Mouse (Mus musculus) liver, adult 2 months (tissue): ENCODE measurements at regions not wholly inside any gene's neighbourhood (a gene's known extent, or its start where the extent isn't known, plus 50 kb on each side); places are given as distances from the start of the nearest gene placed in this dataset.

Experiments used
- CTCF ChIP-seq: fragments of 200-500 bp; IDR thresholded peaks from 2 replicates; pipeline ENCODE4 v1.5.1; 2011; ENCODE audit warnings: low read depth, low read length, control low read depth
- POLR2A ChIP-seq: fragments of 200-500 bp; IDR thresholded peaks from 2 replicates; pipeline ENCODE4 v1.6.1; 2011; ENCODE audit warnings: low read length, control low read depth; ENCODE audit not compliant: insufficient read depth; ENCODE audit errors: extremely low read depth

- no peak for TF ChIP-seq CTCF
- no peak for TF ChIP-seq POLR2A
These were observed 223.2 kb downstream of the Dact1 start for GRCm38 (mm10) chr12:71532708-71533450.
